Mouse (Mus musculus): Measurements from ENCODE around the gene Myh2. TPM values are rescaled to one million over a fixed set of nuclear protein-coding genes. Genes with fewer than 3 reads are reported as not detected.

Myh2 gene
- 10 to 100 TPM in 1 of 2 experiments, 1 to 10 TPM in 1; 6.4 to 35.1 TPM for total RNA-seq (2021)
- long read RNA-seq, experiment 1, partial matches to known transcripts = 2 of 2 reads
- long read RNA-seq, experiment 1, other reads (novel, unspliced or antisense) = 0 of 2 reads
- long read RNA-seq, experiment 2, full-length matches to known transcripts = 3 of 4 reads
- long read RNA-seq, experiment 2, partial matches to known transcripts = 1 of 4 reads
- long read RNA-seq, experiment 2, other reads (novel, unspliced or antisense) = 0 of 4 reads

DNA sequence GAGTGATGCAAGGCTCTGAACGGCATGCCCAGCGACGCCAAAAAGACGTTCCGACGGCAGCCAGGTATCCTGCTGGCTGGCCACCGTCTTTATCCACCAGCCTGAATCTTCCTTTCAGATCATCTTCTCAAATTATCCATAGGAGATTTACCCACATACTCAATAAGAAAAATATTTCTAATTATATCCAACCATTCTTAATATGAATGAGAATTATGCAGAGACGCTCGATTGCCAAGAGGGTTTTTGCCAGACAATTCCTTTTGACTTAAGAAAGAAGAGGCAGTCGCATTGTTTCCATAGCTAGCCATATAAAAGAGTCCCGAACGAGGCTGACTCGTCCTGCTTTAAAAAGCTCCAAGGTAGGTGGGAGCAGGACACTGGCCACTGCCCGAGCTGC is at the start of gene Myh2:
Myh2 (plus strand) TSS at position 301 of the 400 bp plus-strand sequence.
- no peak for DNase-seq (ENCODE audit: low spot score in 2 of 2)

DNA sequence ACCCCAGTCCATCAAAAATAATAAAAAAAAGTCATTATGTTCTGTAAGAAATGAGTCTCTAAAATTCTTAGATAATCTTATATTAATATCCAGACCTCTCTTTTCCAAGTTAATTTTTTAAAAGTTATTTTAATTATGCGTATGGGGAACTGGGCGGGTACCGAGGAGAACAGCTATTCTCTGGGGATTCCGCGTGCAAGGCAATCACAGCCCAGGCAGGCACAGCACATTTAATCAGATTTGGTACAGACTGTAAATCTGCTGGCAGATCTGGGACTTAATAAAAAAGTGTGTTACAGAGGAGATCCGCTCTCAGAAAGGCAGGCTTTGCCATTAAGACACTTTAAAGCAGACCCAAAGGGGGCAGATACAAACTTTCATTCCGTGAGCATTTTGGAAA is 45.9 kb upstream of the Myh2 start:
- no peak for DNase-seq (ENCODE audit: low spot score in 2 of 2)

DNA sequence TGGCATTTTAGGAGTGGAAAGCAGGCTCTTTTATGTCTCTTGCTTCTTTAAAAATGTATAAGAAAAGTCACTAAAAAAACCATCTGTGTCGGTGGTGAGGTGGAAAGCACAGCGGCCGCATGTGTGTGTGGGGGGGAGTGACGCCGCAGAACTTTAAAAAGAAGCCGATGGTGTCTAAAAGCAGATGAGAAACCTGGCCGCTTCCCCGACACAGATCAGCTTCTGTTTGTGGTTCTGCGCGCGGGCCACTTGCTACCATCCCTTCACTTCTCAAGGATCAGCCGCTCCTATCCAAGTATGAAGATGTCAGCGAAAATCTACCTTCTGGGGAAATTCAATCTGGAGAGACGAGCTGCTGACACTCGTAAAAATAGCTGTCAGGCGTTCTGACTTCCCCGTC is 45.5 kb upstream of the Myh2 start:
- DNase-seq (ENCODE audit: low spot score in 2 of 2) = no peak

DNA sequence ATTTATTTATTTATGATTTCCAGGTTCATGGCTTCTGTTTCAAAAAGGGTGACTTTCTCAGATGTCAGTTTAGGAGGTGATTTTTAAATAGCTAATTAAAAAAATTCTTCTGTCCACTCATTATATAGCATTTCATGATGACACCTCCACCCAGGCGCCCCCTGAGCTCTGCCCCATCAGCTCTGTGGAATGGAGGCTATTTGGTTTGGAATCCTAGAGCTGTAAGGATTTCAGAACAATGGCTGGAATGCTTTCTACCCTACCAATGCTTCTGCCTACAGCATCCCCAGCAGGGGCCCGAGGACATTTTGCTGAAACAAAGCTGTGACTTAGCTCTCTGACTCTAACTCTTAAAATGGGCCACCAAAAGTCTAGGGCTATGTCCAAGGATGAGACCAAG is 37.3 kb upstream of the Myh2 start:
- DNase-seq (ENCODE audit: low spot score in 2 of 2) = no peak

DNA sequence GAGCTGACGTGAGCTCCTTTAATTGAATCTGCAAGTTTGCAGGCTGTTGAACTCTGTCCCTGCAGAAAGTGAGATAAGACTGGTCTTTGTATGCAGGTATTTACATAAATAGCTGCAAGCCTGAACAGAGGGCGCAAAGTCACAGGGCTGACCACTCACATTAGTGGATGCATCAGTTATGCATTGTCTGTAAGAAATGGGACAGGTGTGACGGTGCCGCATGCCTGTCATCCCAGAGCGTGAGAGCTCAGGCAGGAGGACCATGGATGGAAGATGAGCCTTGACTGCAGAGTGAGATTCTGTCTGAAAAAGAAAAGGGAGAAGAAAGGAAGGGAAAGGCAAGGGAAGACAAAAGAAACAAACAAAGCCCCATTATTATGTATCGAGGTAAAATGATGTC is 36.2 kb upstream of the Myh2 start:
- DNase-seq (ENCODE audit: low spot score in 2 of 2) = no peak

DNA sequence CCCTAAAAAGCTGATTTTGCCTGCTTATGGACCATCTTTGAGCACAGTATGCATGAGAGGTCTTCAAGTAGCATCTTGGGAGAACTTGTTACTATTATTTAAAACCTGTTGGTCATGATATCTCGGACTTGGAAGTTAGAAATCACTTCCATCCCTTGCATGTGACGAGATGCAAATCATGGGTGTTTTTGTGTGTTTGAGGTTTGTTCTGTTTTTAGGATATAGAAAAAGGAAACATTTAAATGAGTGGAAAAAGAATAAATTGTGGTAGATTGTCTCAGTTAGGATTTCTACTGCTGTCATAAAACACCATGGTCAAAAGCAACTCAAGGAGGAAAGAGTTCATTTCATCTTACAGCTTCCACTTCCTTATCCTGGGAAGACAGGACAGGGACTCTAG is 35.3 kb upstream of the Myh2 start:
- no peak for DNase-seq (ENCODE audit: low spot score in 2 of 2)

DNA sequence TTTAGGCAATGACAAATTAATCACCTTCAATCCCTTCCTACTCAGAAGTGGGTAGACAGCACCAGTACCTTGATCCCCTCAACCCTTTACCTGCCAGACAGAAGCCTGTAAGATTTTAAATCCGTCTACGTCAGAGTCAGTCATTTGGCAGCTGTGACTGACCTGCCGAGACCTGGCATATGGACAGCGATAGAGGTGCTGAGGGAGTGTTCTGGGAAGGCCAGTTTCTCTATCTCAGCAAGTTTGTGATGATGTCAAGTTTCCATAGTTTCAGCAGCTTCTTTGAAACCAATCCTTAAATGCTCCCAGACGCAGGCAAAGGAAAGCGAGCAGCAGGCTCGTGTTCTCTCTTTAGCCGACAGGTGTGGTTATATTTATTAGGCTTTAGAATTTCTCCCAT is 31.3 kb upstream of the Myh2 start:
- no peak for DNase-seq (ENCODE audit: low spot score in 2 of 2)

DNA sequence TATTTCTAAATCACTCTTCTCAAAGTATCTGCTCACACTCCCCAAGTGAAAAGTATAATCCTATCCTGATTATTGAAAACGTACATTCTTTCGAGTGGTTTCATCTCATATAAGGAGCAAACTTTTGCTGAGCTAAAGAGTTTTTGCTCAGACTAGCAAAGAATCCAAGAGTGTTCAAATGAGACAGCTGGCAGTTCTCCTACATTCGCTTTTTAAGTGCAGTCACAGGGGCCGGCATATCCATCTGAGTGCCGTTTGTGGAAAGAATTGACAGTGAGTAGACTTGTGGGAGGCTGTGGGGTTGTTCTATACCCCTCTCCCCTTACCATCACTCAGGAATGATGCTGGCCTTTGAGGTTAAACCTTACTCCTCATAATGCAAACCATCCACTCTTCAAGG is 30.7 kb upstream of the Myh2 start:
- no peak for DNase-seq (ENCODE audit: low spot score in 2 of 2)

DNA sequence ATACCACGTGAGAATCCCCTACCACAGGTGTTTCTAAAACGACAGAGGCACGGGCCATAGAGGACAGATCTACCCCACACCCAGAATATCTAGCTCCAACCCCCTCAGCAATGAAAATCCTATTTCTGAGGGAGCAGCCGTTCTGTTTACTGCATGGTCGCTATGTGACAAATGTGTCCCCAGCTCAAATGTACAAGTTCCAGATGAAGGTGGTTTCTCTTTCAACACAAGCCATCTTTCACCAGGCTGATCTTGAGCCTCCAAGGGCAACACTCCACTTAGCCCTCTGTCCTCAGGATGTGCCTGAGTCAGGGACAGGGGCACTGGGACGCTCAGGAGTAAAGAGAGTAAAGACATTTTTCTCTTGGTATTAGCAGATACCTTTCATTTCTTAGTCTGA is 29.8 kb upstream of the Myh2 start:
- DNase-seq (ENCODE audit: low spot score in 2 of 2) = no peak

DNA sequence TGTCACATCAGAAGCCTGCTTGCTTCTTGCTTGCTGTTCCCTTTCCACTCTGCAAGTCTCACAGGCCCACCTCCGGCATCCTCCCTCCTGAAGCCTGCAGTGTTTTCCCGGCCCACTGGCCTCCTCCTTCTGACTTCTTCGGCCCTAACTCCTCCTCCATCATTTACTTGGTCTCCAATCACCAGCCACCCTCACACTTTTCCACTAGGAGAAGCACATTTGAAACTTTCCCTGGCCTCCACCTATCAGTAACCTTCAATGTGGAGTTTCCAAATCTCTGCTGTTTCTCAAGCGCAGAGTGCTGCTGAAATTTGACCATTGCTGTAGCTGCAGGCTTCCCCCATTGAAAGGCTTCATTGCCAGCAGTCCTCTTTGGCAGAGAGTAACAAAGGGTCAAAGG is 28.8 kb upstream of the Myh2 start:
- no peak for DNase-seq (ENCODE audit: low spot score in 2 of 2)

DNA sequence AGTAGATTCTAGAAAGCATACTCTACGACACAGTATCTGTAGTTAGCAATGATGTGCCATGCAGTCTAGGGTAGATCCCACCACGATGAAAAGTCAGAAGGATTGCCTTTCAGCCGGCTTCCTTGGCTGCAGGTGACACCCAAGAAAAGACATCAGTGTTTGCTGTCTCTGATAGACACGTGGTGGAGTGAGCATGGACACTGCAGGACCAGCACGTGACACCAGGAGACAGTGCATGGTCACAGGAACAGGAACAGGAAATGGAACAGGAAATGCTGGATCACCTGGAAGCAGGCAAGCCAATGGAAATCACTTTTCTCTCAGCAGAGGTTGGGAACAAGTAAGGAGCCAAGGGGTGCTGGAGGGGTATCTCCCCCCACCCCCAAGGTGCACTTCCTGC is 27.8 kb upstream of the Myh2 start:
- no peak for DNase-seq (ENCODE audit: low spot score in 2 of 2)

DNA sequence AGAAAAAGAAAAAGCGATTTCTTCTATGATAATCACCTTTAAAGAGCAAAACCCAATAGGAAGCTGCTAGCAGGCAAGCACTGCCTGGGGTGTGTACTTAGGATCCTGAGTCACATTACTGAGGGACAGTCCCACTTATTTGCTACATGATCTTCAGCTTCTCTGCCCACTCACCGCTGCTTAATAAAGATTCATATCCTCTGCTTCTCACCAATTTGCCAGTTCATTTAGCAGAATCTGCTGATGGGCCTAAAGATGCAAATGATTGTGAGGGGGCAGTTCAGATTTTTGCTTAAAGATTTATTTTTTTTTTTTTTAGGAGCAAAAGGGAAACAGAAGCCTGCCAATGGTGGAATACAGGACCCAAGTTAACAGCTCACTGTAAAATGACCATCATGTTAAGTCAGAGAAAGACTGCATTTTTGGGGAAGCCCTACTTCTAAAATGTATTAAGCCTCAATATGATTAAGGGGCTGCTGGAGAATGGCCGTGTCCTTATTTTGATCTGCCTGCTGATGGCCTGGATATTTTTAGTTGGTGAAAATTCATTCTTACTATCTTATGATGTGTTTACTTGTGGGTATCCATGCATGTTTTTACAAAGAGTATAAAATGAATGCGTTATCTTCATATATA is 26.8 kb upstream of the Myh2 start:
- no peak for DNase-seq (ENCODE audit: low spot score in 2 of 2)

DNA sequence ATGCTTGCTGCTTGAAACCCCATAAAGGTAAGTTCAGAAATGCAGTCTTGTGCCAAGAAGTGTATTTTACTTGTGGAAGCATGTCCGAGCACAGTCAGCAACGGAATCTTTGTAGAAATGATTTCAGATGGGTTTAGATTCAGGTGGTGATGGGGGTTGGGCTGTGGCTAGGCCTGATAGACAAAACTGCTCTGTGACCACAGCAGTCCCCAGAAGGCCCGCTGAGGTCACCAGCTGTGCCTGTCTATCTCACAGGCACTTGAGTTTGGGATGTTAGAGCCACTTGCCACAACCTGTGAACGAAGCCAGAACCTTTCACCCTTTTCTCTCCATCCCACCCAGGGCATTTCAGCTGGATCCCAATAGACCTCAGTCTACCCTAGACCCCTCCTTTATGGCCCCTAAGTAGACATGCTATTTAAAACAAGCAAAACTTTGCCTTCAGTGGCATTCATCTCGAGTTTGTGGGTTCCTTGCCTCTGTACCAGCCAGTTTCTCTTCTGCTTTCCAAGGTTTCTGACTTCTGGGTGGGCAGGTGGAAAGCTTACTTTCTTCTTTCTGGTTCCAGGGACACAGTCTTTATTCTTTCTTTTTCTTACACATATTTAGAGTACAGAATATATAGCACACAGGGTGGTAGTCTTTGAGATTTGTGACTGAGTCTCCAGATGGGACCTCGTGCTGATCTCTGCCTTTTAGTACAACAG is 26.1 kb upstream of the Myh2 start:
- no peak for DNase-seq (ENCODE audit: low spot score in 2 of 2)

DNA sequence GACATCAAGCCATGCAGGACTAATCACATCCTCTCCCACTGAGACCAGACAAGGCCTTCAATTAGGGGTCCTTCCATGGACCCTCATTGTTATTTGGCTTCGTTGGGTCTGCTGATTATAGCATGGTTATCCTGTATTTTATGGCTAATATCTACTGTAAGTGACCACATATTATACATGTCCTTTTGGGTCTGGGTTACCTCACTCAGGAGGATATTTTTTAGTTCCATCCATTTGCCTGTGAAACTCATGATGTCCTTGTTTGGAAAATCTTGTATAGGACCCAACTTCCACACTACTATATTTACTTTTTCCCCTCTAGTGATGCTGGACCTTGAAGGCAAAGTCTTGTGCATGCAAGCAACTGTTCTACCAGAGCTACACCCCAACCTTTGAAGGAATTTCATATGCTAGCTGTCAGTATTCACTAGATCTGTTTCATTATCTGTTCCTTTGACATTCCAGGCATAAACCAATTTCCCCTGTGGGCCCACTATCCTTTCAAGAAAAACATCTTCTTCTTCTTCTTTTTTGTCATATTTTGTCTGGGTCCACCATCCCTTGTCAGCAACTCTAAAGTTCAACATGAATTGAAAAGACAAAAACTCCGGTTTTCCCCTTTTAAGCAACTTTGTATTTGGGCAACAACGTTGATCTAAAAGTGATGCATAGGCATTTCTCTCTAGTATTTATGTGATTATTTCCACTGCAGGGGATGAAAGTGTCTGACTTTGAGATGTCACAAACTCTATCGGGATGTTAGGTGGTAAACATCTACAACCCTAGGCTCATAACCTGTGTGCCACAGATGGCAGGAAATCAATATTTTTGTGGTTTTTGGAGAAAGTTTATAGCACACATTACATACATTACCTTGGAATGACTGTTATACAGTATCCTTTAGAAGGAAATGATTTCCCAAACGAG is 25.1 kb upstream of the Myh2 start:
- no peak for DNase-seq (ENCODE audit: low spot score in 2 of 2)

DNA sequence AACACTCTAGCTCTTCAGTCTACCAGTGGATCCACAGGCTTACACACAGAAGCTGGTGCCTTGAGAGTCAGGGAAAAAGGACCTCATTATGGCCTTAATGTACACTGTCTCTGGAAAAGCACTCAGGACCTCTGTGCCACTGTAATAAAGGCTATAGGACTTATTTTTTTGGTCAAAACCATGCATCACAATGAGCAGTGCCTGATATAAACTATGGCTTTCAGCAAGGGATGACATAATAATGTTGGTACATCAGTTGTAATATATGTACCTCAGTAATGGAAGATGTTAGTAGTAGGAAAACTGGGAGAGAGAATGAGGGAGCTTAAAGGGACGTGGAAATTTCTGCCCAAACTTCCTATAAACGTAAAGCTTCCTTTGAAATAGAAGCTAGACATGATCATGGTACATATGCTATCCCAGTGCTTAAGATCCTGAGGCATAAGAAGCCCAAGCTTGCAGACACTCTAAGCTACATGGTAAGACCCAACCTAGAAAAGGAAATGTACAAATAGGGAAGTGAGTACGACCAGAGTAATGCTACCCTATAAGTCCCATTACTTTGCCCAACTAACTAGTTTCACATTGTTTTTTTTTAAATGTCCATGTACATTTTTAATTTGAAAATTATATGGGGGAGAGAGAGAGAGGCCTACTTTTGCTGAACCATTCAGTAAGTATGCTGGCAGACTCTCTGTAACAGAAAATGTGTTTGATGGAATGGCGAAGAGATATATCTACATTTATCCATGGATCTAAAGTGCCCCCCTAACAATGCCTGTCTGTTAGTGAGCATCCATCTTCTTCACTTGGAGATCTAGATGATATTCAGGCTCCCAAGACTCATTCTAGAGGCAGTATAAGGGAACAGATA is 24.2 kb upstream of the Myh2 start:
- DNase-seq (ENCODE audit: low spot score in 2 of 2) = no peak

DNA sequence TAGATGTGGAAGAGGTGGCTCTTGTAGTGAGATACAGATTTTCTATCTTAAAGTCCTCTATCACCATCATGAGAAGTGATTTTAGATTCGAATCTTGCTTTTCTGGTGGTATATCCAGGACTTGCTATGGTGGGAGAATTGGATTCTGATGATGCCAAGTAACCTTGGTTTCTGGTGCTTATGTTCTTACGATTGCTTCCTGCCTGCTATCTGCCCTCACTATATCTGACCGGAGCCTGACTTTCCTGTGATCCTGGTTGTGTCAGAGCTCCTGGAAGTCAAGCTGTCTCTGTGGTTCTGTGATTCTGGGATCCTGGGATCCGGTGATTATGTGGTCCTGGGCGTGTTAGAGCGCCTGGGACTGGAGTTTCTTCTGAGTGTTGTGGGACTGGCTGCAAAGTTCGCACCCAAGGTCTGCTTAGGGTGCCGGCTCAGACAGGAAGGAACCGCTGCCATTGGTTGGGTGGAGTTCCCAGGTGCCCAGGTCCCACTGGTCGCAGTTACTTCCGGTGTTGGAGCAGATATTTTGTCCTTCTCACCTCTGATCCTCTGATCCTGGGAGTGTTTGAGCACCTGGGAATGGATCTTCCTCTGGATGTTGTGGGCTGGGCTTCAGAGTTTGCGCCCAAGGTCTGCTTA is 23.4 kb upstream of the Myh2 start:
- DNase-seq (ENCODE audit: low spot score in 2 of 2) = no peak

DNA sequence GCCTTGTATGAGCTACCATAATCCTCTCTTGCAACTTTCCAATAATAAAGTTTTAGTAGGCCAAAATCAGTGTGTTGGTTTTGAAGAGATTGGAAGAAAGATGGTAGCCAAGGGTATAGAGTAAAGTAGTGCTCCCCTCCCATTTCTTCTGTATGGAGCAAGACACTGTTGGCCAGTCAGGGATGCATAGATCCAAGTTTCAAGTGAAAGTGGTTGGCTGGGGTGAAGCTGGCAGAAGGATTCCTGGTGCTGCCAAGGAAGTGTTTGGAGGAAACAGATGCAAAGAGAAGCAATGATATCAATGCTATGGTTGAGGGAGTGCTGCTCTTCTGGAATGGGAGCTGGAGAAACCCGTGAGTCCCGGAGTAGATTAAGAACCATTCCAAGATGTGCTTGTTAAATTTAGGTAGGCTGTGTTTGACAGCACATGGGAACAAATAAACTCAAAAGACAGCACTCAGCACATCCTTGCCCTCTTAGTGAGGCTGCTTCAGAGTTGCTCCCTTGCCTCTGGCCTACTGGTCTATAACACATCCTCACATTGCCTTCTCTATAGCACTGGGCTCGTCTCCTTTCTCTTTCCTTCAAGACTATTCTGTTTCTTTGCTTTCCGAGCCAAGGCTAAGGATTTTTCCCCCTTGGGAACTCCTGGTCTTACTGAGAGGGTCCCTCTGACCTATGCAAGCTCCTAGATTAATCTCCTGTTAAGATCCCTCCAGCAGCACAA is 22.4 kb upstream of the Myh2 start:
- DNase-seq (ENCODE audit: low spot score in 2 of 2) = no peak

DNA sequence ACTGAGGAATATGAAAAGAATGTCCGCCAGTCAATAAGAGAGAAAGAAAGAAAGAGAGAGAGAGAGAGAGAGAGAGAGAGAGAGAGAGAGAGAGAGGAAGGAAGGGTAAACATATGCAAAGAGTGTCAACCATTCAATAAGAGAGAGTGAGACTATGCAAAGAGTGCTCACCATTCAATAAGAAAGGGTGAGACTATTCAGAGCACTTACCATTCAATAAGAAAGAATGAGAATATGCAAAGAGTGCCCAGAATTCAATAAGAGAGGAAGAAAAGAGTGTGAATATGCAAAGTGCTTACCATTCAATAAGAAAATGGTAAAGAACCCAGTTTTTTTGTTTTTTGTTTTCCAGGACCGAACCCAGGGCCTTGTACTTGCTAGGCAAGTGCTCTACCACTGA is 20.6 kb upstream of the Myh2 start:
- no peak for DNase-seq (ENCODE audit: low spot score in 2 of 2)

DNA sequence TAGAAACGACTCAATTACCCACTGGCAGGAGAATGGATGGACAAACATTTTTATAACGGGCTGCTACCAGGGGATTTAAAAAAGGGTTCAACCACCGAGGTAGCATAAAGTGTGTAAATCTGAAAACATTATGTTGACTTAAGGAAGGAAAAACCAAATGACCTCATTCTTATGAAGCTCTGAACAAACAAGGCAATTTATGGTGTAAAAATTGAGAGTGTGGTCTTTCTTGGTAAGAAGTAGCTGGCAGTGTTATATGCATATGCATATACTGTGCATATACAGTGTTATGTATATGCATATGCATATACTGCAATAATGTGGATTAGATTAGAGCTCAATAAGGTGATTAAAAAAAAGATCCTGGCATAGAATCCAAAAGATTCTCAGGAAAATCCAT is 19.7 kb upstream of the Myh2 start:
- no peak for DNase-seq (ENCODE audit: low spot score in 2 of 2)
